In the genomic region with DNA sequence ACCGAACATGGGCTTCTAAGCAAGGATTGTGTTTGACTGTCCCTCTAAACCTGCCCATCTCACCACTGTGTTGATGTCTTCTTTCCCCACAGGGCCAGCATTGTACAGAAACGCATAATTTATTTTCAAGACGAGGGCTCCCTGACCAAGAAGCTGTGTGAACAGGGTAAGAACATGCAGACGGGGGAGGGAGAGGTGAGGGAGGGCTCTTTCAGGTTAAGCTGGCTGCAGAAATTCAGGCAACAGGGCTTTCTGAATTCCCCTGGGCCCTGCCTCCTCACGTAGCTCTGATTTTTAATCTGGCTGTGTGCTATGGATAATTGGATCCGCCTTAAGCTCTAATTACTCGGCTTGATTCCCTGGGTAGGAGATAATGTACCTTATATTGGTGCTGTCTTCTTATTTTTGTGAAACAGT, we compare ENCODE assay signal across 19 mouse cellular contexts.
DNase-seq lines count a peak whose midpoint lies in the region; ATAC-seq lines count a peak whose summit lies in the region.
"Had no signal": no experiment of that assay in that cellular context is flagged by ENCODE, and none has a peak within 500 bp of the region (broad histone marks: within the 10 kb centered on the region; RNA-seq: fewer than 3 reads in every experiment).

No protein-coding gene starts in this region.

- H3K4me3 ChIP-seq in neural tube, embryonic 13.5 days: no peak overlapping the region
- no peak overlapping the region for H3K4me3 ChIP-seq in neural tube, embryonic 15.5 days (replicated peaks)
- no peak overlapping the region for H3K4me3 ChIP-seq in midbrain, embryonic 15.5 days
- H3K4me3 ChIP-seq: erythroblast, embryonic 14.5 days had no signal

- peaks cover 19% of the 10 kb centered on the region for H3K4me1 ChIP-seq in neural tube, embryonic 13.5 days (replicated peaks)
- H3K4me1 ChIP-seq in neural tube, embryonic 15.5 days: peaks cover 12% of the 10 kb centered on the region
- peaks cover 11% of the 10 kb centered on the region for H3K4me1 ChIP-seq in midbrain, embryonic 15.5 days

- peak; percentile 50 for ATAC-seq in neural tube, embryonic 13.5 days (ENCODE audit: low read depth)
- no peak for ATAC-seq in neural tube, embryonic 15.5 days (ENCODE audit: low FRiP score)
- peak; percentile 76 for ATAC-seq in midbrain, embryonic 15.5 days (replicated peaks)
- no peak for ATAC-seq in megakaryocyte progenitor cell, adult 5-6 weeks (replicated peaks; ENCODE audit: poor library complexity)
- ATAC-seq: CD4-positive, CD25-positive, alpha-beta regulatory T cell, adult 4 months had no signal

- H3K27ac ChIP-seq in neural tube, embryonic 13.5 days (replicated peaks): peak overlapping the region; percentile 71
- no peak overlapping the region for H3K27ac ChIP-seq in neural tube, embryonic 15.5 days (replicated peaks)
- H3K27ac ChIP-seq in midbrain, embryonic 15.5 days: peak overlapping the region; percentile 53; the same call in 1 of the 2 replicates

- no peaks in the 10 kb centered on the region for H3K27me3 ChIP-seq in neural tube, embryonic 13.5 days
- H3K27me3 ChIP-seq in neural tube, embryonic 15.5 days (replicated peaks): no peaks in the 10 kb centered on the region
- no peaks in the 10 kb centered on the region for H3K27me3 ChIP-seq in midbrain, embryonic 15.5 days (replicated peaks)

- H3K36me3 ChIP-seq in neural tube, embryonic 13.5 days: no peaks in the 10 kb centered on the region
- no peaks in the 10 kb centered on the region for H3K36me3 ChIP-seq in neural tube, embryonic 15.5 days
- no peaks in the 10 kb centered on the region for H3K36me3 ChIP-seq in midbrain, embryonic 15.5 days (replicated peaks)
- H3K36me3 ChIP-seq: G1E had no signal

- H3K9ac ChIP-seq in neural tube, embryonic 13.5 days: peak overlapping the region; percentile 27; the same call in 1 of the 2 replicates
- H3K9ac ChIP-seq in neural tube, embryonic 15.5 days (replicated peaks): no peak overlapping the region
- H3K9ac ChIP-seq in midbrain, embryonic 15.5 days: no peak overlapping the region

- no peaks in the 10 kb centered on the region for H3K9me3 ChIP-seq in neural tube, embryonic 13.5 days
- no peaks in the 10 kb centered on the region for H3K9me3 ChIP-seq in neural tube, embryonic 15.5 days (replicated peaks)
- H3K9me3 ChIP-seq in midbrain, embryonic 15.5 days: no peaks in the 10 kb centered on the region

- peak; percentile 11 for DNase-seq in adrenal gland, postnatal 10 days
- no peak for DNase-seq in adrenal gland, adult 2 months
- DNase-seq in liver: no peak
- no peak for DNase-seq in kidney, postnatal 10 days
- DNase-seq: cerebellum, adult 11 months; cerebellum, postnatal 14 days; gastrocnemius, postnatal 25 days; kidney, adult 9 months; lung, adult 2 months; lung, postnatal 36 days; spleen, adult 18-20 months had no signal

- WGBS in neural tube, embryonic 13.5 days: 49% methylated on average over 7 of the region's 7 CpGs
- WGBS in neural tube, embryonic 15.5 days: 40% methylated on average over 7 of the region's 7 CpGs
- WGBS in midbrain, embryonic 15.5 days: 23% methylated on average over 7 of the region's 7 CpGs

- H3K4me2 ChIP-seq in neural tube, embryonic 13.5 days: no peak overlapping the region
- H3K4me2 ChIP-seq in neural tube, embryonic 15.5 days: no peak overlapping the region
- no peak overlapping the region for H3K4me2 ChIP-seq in midbrain, embryonic 15.5 days
- H3K4me2 ChIP-seq: liver, embryonic 11.5 days had no signal

Comparison
In these comparisons a context has a peak if more than half of its experiments do, and no peak if none do; other contexts are left out.
1. ATAC-seq: peak in neural tube, embryonic 13.5 days (single experiment) and midbrain, embryonic 15.5 days (single experiment); none in neural tube, embryonic 15.5 days (single experiment) and megakaryocyte progenitor cell, adult 5-6 weeks (single experiment).